ENCODE assay signal across 19 mouse cellular contexts in the genomic region with DNA sequence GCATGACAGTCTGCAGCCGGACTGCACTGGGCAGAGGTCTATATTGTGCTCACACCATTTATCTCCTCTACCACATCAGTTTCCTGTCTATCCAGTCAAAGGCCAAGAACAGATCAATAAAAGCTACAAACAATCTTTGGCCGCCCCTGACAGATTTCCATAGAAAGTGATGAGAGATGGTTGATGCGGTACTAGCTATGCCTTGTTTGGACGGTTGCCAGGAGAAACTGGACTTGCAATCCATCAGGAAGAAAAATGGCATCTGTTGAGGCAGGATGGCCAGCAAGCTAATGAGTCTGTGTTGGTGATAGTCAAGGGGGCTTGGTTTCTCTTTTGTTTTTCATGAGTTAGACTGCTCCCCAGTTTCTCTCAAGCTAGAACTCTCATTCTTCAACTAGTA. TPM values are rescaled to one million over a fixed set of nuclear protein-coding genes. Genes with fewer than 3 reads are reported as not detected.
DNase-seq lines count a peak whose midpoint lies in the region; ATAC-seq lines count a peak whose summit lies in the region.
"Had no signal": no experiment of that assay in that cellular context is flagged by ENCODE, and none has a peak within 500 bp of the region (broad histone marks: within the 10 kb centered on the region; RNA-seq: fewer than 3 reads in every experiment).

No protein-coding gene starts in this region.

- H3K9ac ChIP-seq in forebrain, embryonic 14.5 days (ENCODE audit: low read length) = no peak overlapping the region
- H3K9ac ChIP-seq in forebrain, embryonic 13.5 days = no peak overlapping the region
- no peak overlapping the region for H3K9ac ChIP-seq in midbrain, embryonic 14.5 days (replicated peaks; ENCODE audit: low read length)
- no peak overlapping the region for H3K9ac ChIP-seq in midbrain, embryonic 16.5 days (ENCODE audit: low read depth, low read length)
- no peak overlapping the region for H3K9ac ChIP-seq in neural tube, embryonic 13.5 days
- H3K9ac ChIP-seq: embryonic facial prominence, embryonic 12.5 days; midbrain, embryonic 15.5 days; neural tube, embryonic 12.5 days had no signal

- WGBS in forebrain, embryonic 14.5 days = 79% methylated on average over 4 of the region's 4 CpGs
- WGBS in forebrain, embryonic 13.5 days = 87% methylated on average over 4 of the region's 4 CpGs
- WGBS in midbrain, embryonic 14.5 days = 72% methylated on average over 4 of the region's 4 CpGs
- 70% methylated on average over 4 of the region's 4 CpGs for WGBS in midbrain, embryonic 16.5 days
- WGBS in neural tube, embryonic 13.5 days = 50% methylated on average over 4 of the region's 4 CpGs

- no peak overlapping the region for H3K27ac ChIP-seq in forebrain, embryonic 14.5 days (ENCODE audit: low read depth, low read length)
- no peak overlapping the region for H3K27ac ChIP-seq in forebrain, embryonic 13.5 days
- no peak overlapping the region for H3K27ac ChIP-seq in midbrain, embryonic 14.5 days (replicated peaks; ENCODE audit: low read depth, low read length)
- no peak overlapping the region for H3K27ac ChIP-seq in midbrain, embryonic 16.5 days (ENCODE audit: low read length)
- H3K27ac ChIP-seq in neural tube, embryonic 13.5 days (replicated peaks) = peak overlapping the region; percentile 47; the same call in 1 of the 2 replicates
- H3K27ac ChIP-seq: embryonic facial prominence, embryonic 12.5 days; limb, embryonic 10.5 days; midbrain, embryonic 15.5 days; neural tube, embryonic 12.5 days had no signal

- no peaks in the 10 kb centered on the region for H3K36me3 ChIP-seq in forebrain, embryonic 14.5 days (ENCODE audit: control insufficient read depth, insufficient read depth, low read length)
- H3K36me3 ChIP-seq in forebrain, embryonic 13.5 days (ENCODE audit: poor library complexity, severe bottlenecking) = no peaks in the 10 kb centered on the region
- no peaks in the 10 kb centered on the region for H3K36me3 ChIP-seq in midbrain, embryonic 14.5 days (ENCODE audit: control insufficient read depth, insufficient read depth, low read length)
- no peaks in the 10 kb centered on the region for H3K36me3 ChIP-seq in midbrain, embryonic 16.5 days (ENCODE audit: control insufficient read depth, insufficient read depth, low read length)
- H3K36me3 ChIP-seq in neural tube, embryonic 13.5 days = no peaks in the 10 kb centered on the region
- H3K36me3 ChIP-seq: embryonic facial prominence, embryonic 12.5 days; limb, embryonic 10.5 days; midbrain, embryonic 15.5 days; neural tube, embryonic 12.5 days had no signal

- no peaks in the 10 kb centered on the region for H3K9me3 ChIP-seq in forebrain, embryonic 14.5 days (replicated peaks; ENCODE audit: control insufficient read depth, low read length)
- H3K9me3 ChIP-seq in forebrain, embryonic 13.5 days (replicated peaks) = no peaks in the 10 kb centered on the region
- H3K9me3 ChIP-seq in midbrain, embryonic 14.5 days (ENCODE audit: control insufficient read depth, low read length) = no peaks in the 10 kb centered on the region
- no peaks in the 10 kb centered on the region for H3K9me3 ChIP-seq in midbrain, embryonic 16.5 days (replicated peaks; ENCODE audit: control insufficient read depth, low read length, poor library complexity, severe bottlenecking)
- H3K9me3 ChIP-seq in neural tube, embryonic 13.5 days = no peaks in the 10 kb centered on the region
- H3K9me3 ChIP-seq: embryonic facial prominence, embryonic 12.5 days; limb, embryonic 10.5 days; midbrain, embryonic 15.5 days; neural tube, embryonic 12.5 days had no signal

- H3K4me3 ChIP-seq in forebrain, embryonic 14.5 days (ENCODE audit: low read depth, low read length) = no peak overlapping the region
- H3K4me3 ChIP-seq in forebrain, embryonic 13.5 days = no peak overlapping the region
- H3K4me3 ChIP-seq in midbrain, embryonic 14.5 days (replicated peaks; ENCODE audit: low read depth, low read length) = no peak overlapping the region
- H3K4me3 ChIP-seq in midbrain, embryonic 16.5 days (ENCODE audit: low read depth, low read length) = no peak overlapping the region
- H3K4me3 ChIP-seq in neural tube, embryonic 13.5 days = no peak overlapping the region
- H3K4me3 ChIP-seq: embryonic facial prominence, embryonic 12.5 days; limb, embryonic 10.5 days; midbrain, embryonic 15.5 days; neural tube, embryonic 12.5 days had no signal

- intact Hi-C loops in heart, postnatal 25 days (cut with DNase I) = no loop called here

- ATAC-seq in forebrain, embryonic 14.5 days = no peak
- ATAC-seq in forebrain, embryonic 13.5 days = no peak
- ATAC-seq in midbrain, embryonic 14.5 days (ENCODE audit: low FRiP score, low TSS enrichment) = no peak
- no peak for ATAC-seq in midbrain, embryonic 16.5 days
- ATAC-seq in neural tube, embryonic 13.5 days (ENCODE audit: low read depth) = no peak; the same call in 1 of the 2 replicates
- ATAC-seq: inflammation-experienced regulatory T-cells, adult 6 months; midbrain, embryonic 15.5 days had no signal

- no peaks in the 10 kb centered on the region for H3K4me1 ChIP-seq in forebrain, embryonic 14.5 days (ENCODE audit: control insufficient read depth, insufficient read depth, low read length)
- peaks cover 10% of the 10 kb centered on the region for H3K4me1 ChIP-seq in forebrain, embryonic 13.5 days
- peaks cover 5% of the 10 kb centered on the region; the same call in 1 of the 2 replicates for H3K4me1 ChIP-seq in midbrain, embryonic 14.5 days (ENCODE audit: control insufficient read depth, insufficient read depth, low read length)
- peaks cover 9% of the 10 kb centered on the region; the same call in 1 of the 2 replicates for H3K4me1 ChIP-seq in midbrain, embryonic 16.5 days (ENCODE audit: control insufficient read depth, insufficient read depth, low read length)
- peaks cover 7% of the 10 kb centered on the region; the same call in 1 of the 2 replicates for H3K4me1 ChIP-seq in neural tube, embryonic 13.5 days (replicated peaks)
- H3K4me1 ChIP-seq: midbrain, embryonic 15.5 days; neural tube, embryonic 12.5 days had no signal

- H3K4me2 ChIP-seq in forebrain, embryonic 14.5 days (ENCODE audit: low read length) = no peak overlapping the region
- no peak overlapping the region for H3K4me2 ChIP-seq in forebrain, embryonic 13.5 days
- H3K4me2 ChIP-seq in midbrain, embryonic 14.5 days (ENCODE audit: low read length) = no peak overlapping the region
- no peak overlapping the region for H3K4me2 ChIP-seq in midbrain, embryonic 16.5 days (ENCODE audit: low read length)
- no peak overlapping the region for H3K4me2 ChIP-seq in neural tube, embryonic 13.5 days
- H3K4me2 ChIP-seq: embryonic facial prominence, embryonic 12.5 days; liver, embryonic 11.5 days; midbrain, embryonic 15.5 days; neural tube, embryonic 12.5 days had no signal

- no peaks in the 10 kb centered on the region for H3K27me3 ChIP-seq in forebrain, embryonic 14.5 days (replicated peaks; ENCODE audit: control insufficient read depth, insufficient read depth, low read length)
- H3K27me3 ChIP-seq in forebrain, embryonic 13.5 days = no peaks in the 10 kb centered on the region
- no peaks in the 10 kb centered on the region for H3K27me3 ChIP-seq in midbrain, embryonic 14.5 days (ENCODE audit: control insufficient read depth, insufficient read depth, low read length)
- no peaks in the 10 kb centered on the region for H3K27me3 ChIP-seq in midbrain, embryonic 16.5 days (ENCODE audit: control insufficient read depth, insufficient read depth, low read depth, low read length)
- H3K27me3 ChIP-seq in neural tube, embryonic 13.5 days = no peaks in the 10 kb centered on the region
- H3K27me3 ChIP-seq: embryonic facial prominence, embryonic 12.5 days; midbrain, embryonic 15.5 days; neural tube, embryonic 12.5 days had no signal

- DNase-seq in forebrain, embryonic 14.5 days (ENCODE audit: low spot score) = peak; percentile 32
- DNase-seq in midbrain, embryonic 14.5 days = peak; percentile 17
- peak; percentile 24 for DNase-seq in embryo, embryonic 10.5 days (ENCODE audit: low spot score)
- no peak for DNase-seq in heart, postnatal 25 days (ENCODE audit: low spot score)
- DNase-seq: adrenal gland, postnatal 25 days; cerebellum, adult 8-10 months; gastrocnemius, postnatal 10 days; kidney, adult 9 months; layer of hippocampus, postnatal 36 days; thymus, postnatal 36 days had no signal

RNA-seq across cellular contexts. Expression of a gene that starts 51.3 kb away (rescaled TPM):
- polyA plus RNA-seq in forebrain, embryonic 14.5 days (2014; fragmentation: Nextera tagmentation; extraction: Ambion mirVana) = 21.3 and 33.6 TPM in 2 replicates
- polyA plus RNA-seq in forebrain, embryonic 13.5 days (2015; fragmentation: Nextera tagmentation; extraction: Ambion mirVana) = 12.1 and 12.2 TPM in 2 replicates
- 44.4 and 51.1 TPM in 2 replicates for polyA plus RNA-seq in midbrain, embryonic 14.5 days (2014; fragmentation: Nextera tagmentation; extraction: Ambion mirVana)
- 71.6 and 75.8 TPM in 2 replicates for polyA plus RNA-seq in midbrain, embryonic 16.5 days (2015; fragmentation: Nextera tagmentation; extraction: Ambion mirVana)
- polyA plus RNA-seq in neural tube, embryonic 13.5 days (2015; fragmentation: Nextera tagmentation; extraction: Ambion mirVana) = 27.6 and 33.4 TPM in 2 replicates
- 1 to 10 TPM; 3.0 to 3.3 TPM for total RNA-seq in heart, postnatal 25 days (2021)
